Mouse (Mus musculus): ENCODE measurements around the gene Tns2. TPM values are rescaled to one million over a fixed set of nuclear protein-coding genes. Genes with fewer than 3 reads are reported as not detected.
A peak's percentile ranks its signal among the peaks of the same experiment; 100 is the strongest.

Gene Tns2
- polyA plus RNA-seq (2016; fragmentation: Nextera tagmentation; extraction: Ambion mirVana), result 29.6 and 34.0 TPM in 2 replicates

DNA sequence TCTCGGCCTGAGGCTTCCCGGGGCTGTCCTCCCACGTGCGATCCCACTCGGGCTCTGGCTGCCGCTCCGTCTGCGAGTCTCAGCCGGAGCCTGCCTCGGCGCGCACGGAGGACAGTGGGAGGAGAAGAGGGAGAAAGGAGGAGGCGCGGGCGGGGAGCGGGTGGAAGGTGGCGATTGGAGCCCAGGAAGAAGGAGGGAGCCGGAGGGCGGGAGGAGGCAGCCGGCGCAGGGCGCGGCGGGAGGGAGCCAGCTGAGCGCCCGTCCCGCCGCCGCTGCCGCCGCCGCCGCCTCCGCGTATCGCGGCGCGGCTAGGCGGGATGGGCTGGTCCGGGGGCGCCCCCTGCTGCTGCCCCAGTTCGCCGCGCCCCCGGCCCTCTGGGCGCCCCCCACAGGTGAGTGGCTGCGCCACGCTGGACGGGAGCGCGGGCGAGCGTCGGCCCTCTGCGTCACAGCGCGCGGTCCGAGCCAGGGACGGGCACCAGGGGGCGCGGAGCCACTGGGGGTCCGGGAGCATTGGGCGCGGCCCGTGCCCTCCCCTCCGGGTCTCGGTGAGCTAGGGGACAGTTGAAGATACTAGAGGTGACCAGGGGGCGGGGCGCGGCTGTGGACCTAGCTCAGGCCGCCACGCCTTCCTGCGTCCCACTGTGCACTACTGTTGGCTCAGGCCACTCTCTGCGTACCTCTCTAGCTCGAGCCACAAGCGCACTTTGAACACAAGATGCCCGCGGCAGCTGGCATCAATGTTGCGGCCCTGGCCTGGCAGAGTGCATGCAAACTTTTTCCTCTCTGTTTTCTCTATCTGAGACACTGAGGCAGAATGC, at the start of gene Tns2:
Gene Tns2, plus strand, starts transcription at position 253 of the 821 bp plus-strand sequence.
- under 1% methylated on average over 65 of the region's 82 CpGs for WGBS
- H3K4me2 ChIP-seq (replicated peaks), result peak within 1 kb of the TSS; percentile 81
- H3K36me3 ChIP-seq, result peaks cover 30% of the 10 kb centered on the region
- H3K4me1 ChIP-seq, result peaks cover 76% of the 10 kb centered on the region
- peak within 1 kb of the TSS; percentile 96 for H3K27ac ChIP-seq
- peak within 1 kb of the TSS; percentile 57 for H3K4me3 ChIP-seq
- H3K27me3 ChIP-seq, result 0 out of 2 replicates have a peak, but pooled peaks cover 4% of the 10 kb centered on the region
- no peaks in the 10 kb centered on the region for H3K9me3 ChIP-seq
- ATAC-seq (ENCODE audit: insufficient number of reproducible peaks, insufficient read depth, low FRiP score, low TSS enrichment), result peak; percentile 23
- H3K9ac ChIP-seq, result peak within 1 kb of the TSS; percentile 75

- under 1% methylated on average over 24 of the region's 33 CpGs for WGBS
- H3K9ac ChIP-seq, result peak overlapping the region; percentile 55
- H3K27ac ChIP-seq, result peak overlapping the region; percentile 24; the same call in 1 of the 2 replicates
- H3K36me3 ChIP-seq, result no peaks in the 10 kb centered on the region
- H3K9me3 ChIP-seq, result no peaks in the 10 kb centered on the region
- H3K4me3 ChIP-seq, result peak overlapping the region; percentile 44
- no peaks in the 10 kb centered on the region for H3K27me3 ChIP-seq
- peak; percentile 73; the same call in 1 of the 2 replicates for ATAC-seq (ENCODE audit: insufficient number of reproducible peaks, insufficient read depth, low FRiP score, low TSS enrichment)
- H3K4me2 ChIP-seq (replicated peaks), result peak overlapping the region; percentile 64
- H3K4me1 ChIP-seq, result no peaks in the 10 kb centered on the region
Measured at GRCm38 (mm10) chr15:102051920-102052683, 48.1 kb upstream of the Tns2 start.

GRCm38 (mm10) chr15:102056495-102057174, 43.6 kb upstream of the Tns2 start:
- no peaks in the 10 kb centered on the region for H3K27me3 ChIP-seq
- ATAC-seq (ENCODE audit: insufficient number of reproducible peaks, insufficient read depth, low FRiP score, low TSS enrichment), result no peak
- no peak overlapping the region for H3K4me3 ChIP-seq
- H3K27ac ChIP-seq, result no peak overlapping the region
- no peaks in the 10 kb centered on the region for H3K4me1 ChIP-seq
- no peak overlapping the region for H3K9ac ChIP-seq
- no peaks in the 10 kb centered on the region for H3K36me3 ChIP-seq
- WGBS, result 88% methylated on average over 15 of the region's 15 CpGs
- H3K9me3 ChIP-seq, result no peaks in the 10 kb centered on the region
- H3K4me2 ChIP-seq (replicated peaks), result no peak overlapping the region

GRCm38 (mm10) chr15:102065661-102066325, 34.4 kb upstream of the Tns2 start:
- no peak overlapping the region for H3K27ac ChIP-seq
- ATAC-seq (ENCODE audit: insufficient number of reproducible peaks, insufficient read depth, low FRiP score, low TSS enrichment), result 0 out of 2 replicates have a peak, but pooled peaks have one; percentile 30
- no peak overlapping the region for H3K4me3 ChIP-seq
- no peak overlapping the region for H3K4me2 ChIP-seq (replicated peaks)
- WGBS, result 4% methylated on average over 20 of the region's 20 CpGs
- H3K9me3 ChIP-seq, result no peaks in the 10 kb centered on the region
- 0 out of 2 replicates have a peak, but pooled peaks cover 4% of the 10 kb centered on the region for H3K27me3 ChIP-seq
- H3K9ac ChIP-seq, result no peak overlapping the region
- H3K4me1 ChIP-seq, result 0 out of 2 replicates have a peak, but pooled peaks cover 2% of the 10 kb centered on the region
- H3K36me3 ChIP-seq, result no peaks in the 10 kb centered on the region

GRCm38 (mm10) chr15:102070476-102071467, 29.4 kb upstream of the Tns2 start:
- H3K27ac ChIP-seq, result no peak overlapping the region
- H3K4me2 ChIP-seq (replicated peaks), result no peak overlapping the region
- H3K27me3 ChIP-seq, result 0 out of 2 replicates have a peak, but pooled peaks cover 4% of the 10 kb centered on the region
- peaks cover 15% of the 10 kb centered on the region for H3K4me1 ChIP-seq
- ATAC-seq (ENCODE audit: insufficient number of reproducible peaks, insufficient read depth, low FRiP score, low TSS enrichment), result no peak
- H3K9ac ChIP-seq, result no peak overlapping the region
- H3K4me3 ChIP-seq, result no peak overlapping the region
- H3K36me3 ChIP-seq, result no peaks in the 10 kb centered on the region
- WGBS, result 70% methylated on average over 13 of the region's 13 CpGs
- no peaks in the 10 kb centered on the region for H3K9me3 ChIP-seq

DNA sequence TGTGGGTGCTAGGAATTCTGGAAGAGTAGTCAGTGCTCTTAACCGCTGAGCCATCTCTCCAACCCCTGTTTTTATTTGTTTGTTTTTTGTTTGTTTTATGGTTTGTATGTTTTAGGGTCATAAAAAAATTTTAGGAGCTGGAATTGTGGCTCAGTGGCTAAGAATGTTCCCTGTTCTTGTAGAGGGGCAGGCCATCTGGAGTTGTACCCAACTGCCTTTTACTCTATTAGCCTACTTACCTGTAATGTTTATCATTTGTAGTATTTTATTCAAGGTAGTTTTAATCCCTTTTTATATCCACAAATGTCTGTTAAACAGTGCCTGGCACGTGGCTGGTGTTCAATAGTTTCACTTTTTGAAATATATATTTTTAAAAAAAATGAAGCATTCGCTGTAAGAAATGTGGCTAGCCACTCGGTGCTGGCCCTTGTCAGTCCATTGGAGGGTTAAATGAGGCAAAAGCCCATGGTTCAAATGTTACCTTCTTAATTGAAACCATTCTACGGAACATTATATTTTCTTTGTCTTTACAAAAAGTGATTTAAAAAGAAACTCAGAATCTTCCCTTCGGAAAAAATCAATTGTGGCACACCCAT, 27.2 kb upstream of the Tns2 start:
- H3K4me1 ChIP-seq, result peaks cover 17% of the 10 kb centered on the region
- peak overlapping the region; percentile 78 for H3K4me3 ChIP-seq
- H3K4me2 ChIP-seq (replicated peaks), result peak overlapping the region; percentile 46
- H3K9ac ChIP-seq, result no peak overlapping the region
- 17% methylated on average over 6 of the region's 6 CpGs for WGBS
- no peaks in the 10 kb centered on the region for H3K9me3 ChIP-seq
- ATAC-seq (ENCODE audit: insufficient number of reproducible peaks, insufficient read depth, low FRiP score, low TSS enrichment), result 0 out of 2 replicates have a peak, but pooled peaks have one; percentile 6
- H3K27ac ChIP-seq, result no peak overlapping the region
- no peaks in the 10 kb centered on the region for H3K27me3 ChIP-seq
- H3K36me3 ChIP-seq, result no peaks in the 10 kb centered on the region

GRCm38 (mm10) chr15:102073559-102074069, 26.6 kb upstream of the Tns2 start, which contains the start of gene Eif4b:
Gene Eif4b, plus strand, starts transcription at chr15:102073773.
- WGBS, result under 1% methylated on average over 58 of the region's 58 CpGs
- peak; percentile 89 for ATAC-seq (ENCODE audit: insufficient number of reproducible peaks, insufficient read depth, low FRiP score, low TSS enrichment)
- Histone ChIP-seq H3K27ac (peak within 1 kb of the TSS; percentile 96), H3K36me3 (no peaks in the 10 kb centered on the region), H3K9me3 (no peaks in the 10 kb centered on the region), H3K4me3 (peak within 1 kb of the TSS; percentile 78), H3K4me1 (peaks cover 17% of the 10 kb centered on the region), H3K4me2 (replicated peaks) (peak within 1 kb of the TSS; percentile 65), H3K27me3 (no peaks in the 10 kb centered on the region), H3K9ac (peak within 1 kb of the TSS; percentile 93)

DNA sequence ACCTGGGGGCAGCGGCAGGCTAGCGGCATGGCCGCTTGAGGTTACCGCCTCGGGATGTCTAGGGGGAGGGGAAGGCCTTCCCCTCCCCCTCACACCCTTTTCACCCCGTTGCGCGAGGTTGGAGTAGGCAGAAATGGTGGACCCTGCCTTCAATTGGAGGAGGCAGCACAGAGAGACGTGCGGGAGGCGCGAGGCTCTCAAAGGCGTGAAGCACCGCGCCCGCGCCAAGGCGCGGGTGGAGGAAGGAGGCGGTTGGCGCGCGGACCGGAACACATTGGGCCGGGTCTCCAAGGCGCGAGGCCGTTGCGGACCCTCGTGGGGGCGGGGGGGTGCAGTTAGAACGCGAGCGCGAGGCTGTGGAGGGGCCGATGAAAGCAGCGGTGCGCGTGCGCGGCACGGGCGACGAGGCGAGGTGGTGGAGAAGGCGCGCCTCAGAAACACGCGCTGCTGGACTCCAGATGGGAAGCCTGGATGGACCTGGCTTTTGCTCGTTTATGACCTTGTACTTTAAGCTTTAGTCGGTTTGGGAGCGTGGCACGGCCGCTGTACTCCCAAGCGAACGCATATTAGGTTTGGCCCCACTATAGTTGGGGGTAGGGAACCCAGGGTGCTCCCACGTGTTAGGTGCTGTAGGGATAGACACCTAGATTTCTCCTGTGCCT, 26.0 kb upstream of the Tns2 start:
- Histone ChIP-seq H3K4me1 (peaks cover 17% of the 10 kb centered on the region), H3K27me3 (no peaks in the 10 kb centered on the region), H3K4me3 (peak overlapping the region; percentile 78), H3K4me2 (replicated peaks) (peak overlapping the region; percentile 65), H3K27ac (peak overlapping the region; percentile 96), H3K9me3 (no peaks in the 10 kb centered on the region), H3K9ac (peak overlapping the region; percentile 93), H3K36me3 (no peaks in the 10 kb centered on the region)
- peak; percentile 36; the same call in 1 of the 2 replicates for ATAC-seq (ENCODE audit: insufficient number of reproducible peaks, insufficient read depth, low FRiP score, low TSS enrichment)
- WGBS, result under 1% methylated on average over 56 of the region's 57 CpGs

DNA sequence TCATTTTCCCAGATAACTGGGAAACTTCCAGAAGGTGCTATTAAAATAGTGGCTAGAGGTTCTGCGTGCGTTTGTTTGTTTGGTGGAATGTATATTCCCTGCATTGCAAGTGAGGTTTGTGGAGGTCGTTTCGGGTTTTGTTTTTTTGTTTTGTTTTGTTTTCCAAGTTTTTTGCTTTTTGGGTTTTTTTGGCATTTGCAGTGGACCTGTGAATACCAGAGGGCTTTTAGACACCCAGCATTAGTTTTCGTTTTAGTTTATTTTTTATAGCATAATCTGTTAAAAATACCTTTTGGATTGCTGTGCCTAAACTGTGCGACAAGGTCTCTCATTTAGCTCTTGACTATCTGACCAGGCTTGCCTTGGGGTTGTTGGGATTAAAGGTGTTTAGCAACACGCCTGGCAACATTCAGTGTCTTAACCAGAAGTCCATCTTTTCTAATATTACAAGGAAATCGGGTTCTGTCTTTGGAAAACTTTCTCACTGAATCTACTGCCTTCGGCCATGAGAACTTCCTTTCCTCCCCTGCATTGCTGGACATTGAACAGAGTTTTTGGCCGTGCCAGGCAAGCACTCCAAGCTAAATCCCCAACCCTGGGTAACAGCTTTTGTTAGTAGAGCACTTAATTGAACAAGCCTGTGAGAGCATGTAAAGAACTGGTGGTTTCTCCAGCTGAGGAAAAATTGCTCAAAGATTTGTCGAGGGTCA, 25.2 kb upstream of the Tns2 start:
- Histone ChIP-seq H3K27ac (no peak overlapping the region), H3K9me3 (no peaks in the 10 kb centered on the region), H3K4me2 (replicated peaks) (peak overlapping the region; percentile 65), H3K4me1 (peaks cover 17% of the 10 kb centered on the region), H3K4me3 (peak overlapping the region; percentile 78), H3K27me3 (no peaks in the 10 kb centered on the region), H3K9ac (peak overlapping the region; percentile 93), H3K36me3 (no peaks in the 10 kb centered on the region)
- ATAC-seq (ENCODE audit: insufficient number of reproducible peaks, insufficient read depth, low FRiP score, low TSS enrichment), result no peak
- WGBS, result 13% methylated on average over 11 of the region's 11 CpGs
